Mouse (Mus musculus) erythroblast, embryonic 14.5 days (primary cell): Measurements from ENCODE around the gene Aak1.

Experiments used
- GATA1 ChIP-seq: IDR thresholded peaks from 2 replicates; pipeline ENCODE4 v1.6.1; 2012; ENCODE audit warnings: low read length, inconsistent platforms, mixed read lengths
- TAL1 ChIP-seq: IDR thresholded peaks from 3 replicates; pipeline ENCODE4 v1.6.1; 2012; ENCODE audit warnings: low read length, inconsistent platforms, mixed read lengths

- TF ChIP-seq TAL1 (no peak), GATA1 (peak; percentile 40; the same call in 1 of the 2 replicates)
Observed at GRCm38 (mm10) chr6:87040971-87041370, 191.7 kb downstream of the Aak1 start.
